Mouse (Mus musculus): ENCODE results near the gene Bola2.

DNA sequence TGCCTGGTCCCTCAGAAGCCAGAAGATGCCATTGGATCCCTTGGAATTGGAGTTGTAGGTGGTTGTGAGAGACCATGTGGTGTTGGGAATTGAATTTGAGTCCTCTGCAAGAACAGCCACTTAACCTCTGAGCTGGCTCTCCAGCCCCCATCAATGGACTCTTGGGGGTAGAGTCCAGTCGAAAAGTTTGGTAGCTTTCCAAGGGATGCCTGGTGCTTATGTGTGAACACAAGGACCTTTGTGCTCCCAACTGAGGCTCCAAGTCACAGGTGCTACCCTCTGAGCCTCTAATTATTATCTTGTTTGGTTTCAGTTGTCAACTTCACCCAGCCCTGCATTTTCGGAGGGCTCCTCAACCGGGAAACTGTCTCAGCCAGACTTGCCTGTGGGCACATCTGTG, 4.5 kb upstream of the Bola2 start:
- TF ChIP-seq CTCF (IDR thresholded peaks at IDR 0.05; ENCODE audit: insufficient read depth, low read depth, low read length) (no peak), POLR2A (IDR thresholded peaks at IDR 0.05; ENCODE audit: insufficient read depth, low read depth, low read length) (no peak)

Measured in olfactory bulb, adult 2 months (tissue).